Mouse (Mus musculus) forebrain, embryonic 10.5 days (tissue): Measurements from ENCODE around the gene Nfasc. TPM values are rescaled to one million over a fixed set of nuclear protein-coding genes. Genes with fewer than 3 reads are reported as not detected.

Source experiments
- DNase-seq: peaks from one replicate; pipeline ENCODE4 v3.0.0-alpha.2; 2017; ENCODE audit warnings: low spot score; ENCODE audit errors: extremely low spot score
- H3K27ac ChIP-seq: fragments of 300-500 bp; sonication (generic); 2 replicates; pipeline ENCODE4 v1.5.1; 2016; ENCODE audit warnings: mild to moderate bottlenecking
- H3K27me3 ChIP-seq: fragments of 300-500 bp; sonication (generic); 2 replicates; pipeline ENCODE4 v1.6.1; 2016; ENCODE audit warnings: mild to moderate bottlenecking; ENCODE audit not compliant: poor library complexity, severe bottlenecking
- H3K36me3 ChIP-seq: fragments of 300-500 bp; sonication (generic); replicated peaks from 2 replicates; pipeline ENCODE4 v1.6.1; 2016; ENCODE audit warnings: mild to moderate bottlenecking, moderate library complexity
- H3K4me1 ChIP-seq: fragments of 300-500 bp; sonication (generic); 2 replicates; pipeline ENCODE4 v1.6.1; 2016
- H3K4me3 ChIP-seq: fragments of 300-500 bp; sonication (generic); 2 replicates; pipeline ENCODE4 v1.5.1; 2016; ENCODE audit warnings: mild to moderate bottlenecking, moderate library complexity
- H3K9me3 ChIP-seq: fragments of 300-500 bp; sonication (generic); 2 replicates; pipeline ENCODE4 v1.6.1; 2016; ENCODE audit warnings: mild to moderate bottlenecking, moderate library complexity
- WGBS: fragments of 180-500 bp; shearing (Covaris S2); methylation state at CpG from one replicate; pipeline ENCODE4 v1.1.7; 2016; 5-methylcytosine and 5-hydroxymethylcytosine counted together
- polyA plus RNA-seq: library from polyadenylated mRNA; unstranded; fragments of >200 nt; fragmentation: Nextera tagmentation; extraction: Ambion mirVana; gene quantifications from 2 replicates; pipeline ENCODE4 v1.2.1, GENCODE M21; 2016

The Nfasc gene
- polyA plus RNA-seq = 7.0 and 9.6 TPM in 2 replicates

- peaks cover 47% of the 10 kb centered on the region for H3K4me1 ChIP-seq
- H3K27ac ChIP-seq = peak within 1 kb of the TSS; percentile 84
- peaks cover 78% of the 10 kb centered on the region for H3K27me3 ChIP-seq
- no peaks in the 10 kb centered on the region for H3K36me3 ChIP-seq
- WGBS = 2% methylated on average over 50 of the region's 51 CpGs
- H3K4me3 ChIP-seq = peak within 1 kb of the TSS; percentile 65
- H3K9me3 ChIP-seq = no peaks in the 10 kb centered on the region
- DNase-seq = peak; percentile 85
Measured at GRCm38 (mm10) chr1:132741175-132741997, at the start of gene Nfasc. Nfasc (minus strand) TSS chr1:132741797.

GRCm38 (mm10) chr1:132791049-132791448 is 49.5 kb upstream of the Nfasc start:
- Histone ChIP-seq H3K36me3 (no peaks in the 10 kb centered on the region), H3K9me3 (no peaks in the 10 kb centered on the region), H3K27me3 (no peaks in the 10 kb centered on the region), H3K4me3 (no peak overlapping the region), H3K27ac (no peak overlapping the region), H3K4me1 (peaks cover 6% of the 10 kb centered on the region; the same call in 1 of the 2 replicates)
- DNase-seq = no peak
- WGBS = 91% methylated on average over 6 of the region's 6 CpGs

- WGBS = 86% methylated on average over 5 of the region's 5 CpGs
- peak; percentile 9 for DNase-seq
Measured at GRCm38 (mm10) chr1:132786866-132787265, 45.3 kb upstream of the Nfasc start.

GRCm38 (mm10) chr1:132781607-132782445 is 40.2 kb upstream of the Nfasc start:
- H3K4me3 ChIP-seq = no peak overlapping the region
- no peaks in the 10 kb centered on the region for H3K9me3 ChIP-seq
- no peaks in the 10 kb centered on the region for H3K27me3 ChIP-seq
- no peak for DNase-seq
- H3K27ac ChIP-seq = no peak overlapping the region
- 75% methylated on average over 13 of the region's 13 CpGs for WGBS
- peaks cover 2% of the 10 kb centered on the region; the same call in 1 of the 2 replicates for H3K4me1 ChIP-seq
- H3K36me3 ChIP-seq = no peaks in the 10 kb centered on the region

More at GRCm38 (mm10) chr1:132786866-132787265, 45.3 kb upstream of the Nfasc start:
- no peak overlapping the region for H3K4me3 ChIP-seq
- H3K36me3 ChIP-seq = no peaks in the 10 kb centered on the region
- H3K27ac ChIP-seq = no peak overlapping the region
- H3K9me3 ChIP-seq = no peaks in the 10 kb centered on the region
- H3K27me3 ChIP-seq = no peaks in the 10 kb centered on the region
- H3K4me1 ChIP-seq = peaks cover 6% of the 10 kb centered on the region; the same call in 1 of the 2 replicates

DNA sequence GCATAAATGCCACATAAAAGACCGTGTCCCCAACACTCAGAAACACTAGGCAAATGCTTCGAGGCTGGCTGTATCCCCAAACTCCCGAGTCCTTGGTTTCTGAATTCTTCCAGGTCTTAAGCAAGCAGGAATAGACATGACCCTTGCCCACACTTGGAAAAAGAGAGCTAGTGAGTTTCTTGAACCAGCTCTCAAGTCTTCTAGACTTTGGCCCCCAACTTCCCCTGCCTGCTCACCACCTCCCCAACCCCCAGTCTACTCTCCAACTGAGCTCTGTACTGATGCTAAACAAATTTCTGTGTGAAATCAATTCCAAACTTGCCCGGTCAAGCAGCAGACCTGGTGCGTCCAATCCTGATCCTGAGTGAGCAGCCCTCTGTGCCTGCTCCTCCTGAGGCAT is 39.4 kb upstream of the Nfasc start:
- no peaks in the 10 kb centered on the region for H3K27me3 ChIP-seq
- H3K9me3 ChIP-seq = no peaks in the 10 kb centered on the region
- no peak for DNase-seq
- no peak overlapping the region for H3K27ac ChIP-seq
- no peaks in the 10 kb centered on the region for H3K4me1 ChIP-seq
- no peak overlapping the region for H3K4me3 ChIP-seq
- H3K36me3 ChIP-seq = no peaks in the 10 kb centered on the region
- WGBS = 84% methylated on average over 5 of the region's 5 CpGs

GRCm38 (mm10) chr1:132780254-132780653 is 38.7 kb upstream of the Nfasc start:
- no peak overlapping the region for H3K27ac ChIP-seq
- H3K9me3 ChIP-seq = no peaks in the 10 kb centered on the region
- H3K36me3 ChIP-seq = no peaks in the 10 kb centered on the region
- DNase-seq = no peak
- H3K27me3 ChIP-seq = no peaks in the 10 kb centered on the region
- no peaks in the 10 kb centered on the region for H3K4me1 ChIP-seq
- 97% methylated on average over 1 of the region's 1 CpGs for WGBS
- no peak overlapping the region for H3K4me3 ChIP-seq

- no peak for DNase-seq
- Histone ChIP-seq H3K9me3 (no peaks in the 10 kb centered on the region), H3K36me3 (no peaks in the 10 kb centered on the region), H3K4me3 (no peak overlapping the region), H3K27me3 (no peaks in the 10 kb centered on the region; the same call in 1 of the 2 replicates), H3K27ac (no peak overlapping the region), H3K4me1 (no peaks in the 10 kb centered on the region)
- 82% methylated on average over 6 of the region's 6 CpGs for WGBS
Measured at GRCm38 (mm10) chr1:132774959-132775358, 33.4 kb upstream of the Nfasc start.

- H3K27ac ChIP-seq = no peak overlapping the region
- H3K4me3 ChIP-seq = no peak overlapping the region
- DNase-seq = no peak
- H3K4me1 ChIP-seq = peaks cover under 1% of the 10 kb centered on the region; the same call in 1 of the 2 replicates
- WGBS = 37% methylated on average over 5 of the region's 5 CpGs
- no peaks in the 10 kb centered on the region for H3K9me3 ChIP-seq
- H3K27me3 ChIP-seq = peaks cover 7% of the 10 kb centered on the region; the same call in 1 of the 2 replicates
- no peaks in the 10 kb centered on the region for H3K36me3 ChIP-seq
Measured at GRCm38 (mm10) chr1:132771377-132771776, 29.8 kb upstream of the Nfasc start.

GRCm38 (mm10) chr1:132769559-132769958 is 28.0 kb upstream of the Nfasc start:
- H3K4me1 ChIP-seq = peaks cover 18% of the 10 kb centered on the region
- 83% methylated on average over 3 of the region's 3 CpGs for WGBS
- no peak for DNase-seq
- H3K27me3 ChIP-seq = peaks cover 7% of the 10 kb centered on the region; the same call in 1 of the 2 replicates
- H3K27ac ChIP-seq = no peak overlapping the region
- H3K36me3 ChIP-seq = no peaks in the 10 kb centered on the region
- H3K4me3 ChIP-seq = no peak overlapping the region
- no peaks in the 10 kb centered on the region for H3K9me3 ChIP-seq

DNA sequence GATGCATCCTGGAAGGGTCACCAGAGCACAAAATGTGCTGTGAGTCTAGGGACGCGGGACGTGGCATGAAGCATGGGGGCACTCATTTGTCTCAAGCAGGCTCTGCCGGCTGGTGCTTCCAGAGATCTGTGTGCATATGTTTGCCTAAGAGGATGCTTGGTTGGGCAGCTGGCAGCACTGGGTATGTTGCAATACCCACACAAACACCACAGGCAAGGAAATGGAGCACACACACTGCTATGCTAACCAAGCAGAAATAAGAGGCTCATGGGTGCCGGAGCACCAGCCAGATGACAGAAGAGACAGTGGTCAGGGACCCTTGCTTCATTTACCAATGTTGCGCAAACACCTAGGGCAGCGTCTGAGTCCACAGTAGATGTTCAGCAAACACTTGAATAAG is 25.8 kb upstream of the Nfasc start:
- H3K9me3 ChIP-seq = no peaks in the 10 kb centered on the region
- WGBS = 92% methylated on average over 7 of the region's 7 CpGs
- H3K4me1 ChIP-seq = peaks cover 18% of the 10 kb centered on the region
- no peak overlapping the region for H3K27ac ChIP-seq
- peaks cover 7% of the 10 kb centered on the region; the same call in 1 of the 2 replicates for H3K27me3 ChIP-seq
- H3K36me3 ChIP-seq = no peaks in the 10 kb centered on the region
- DNase-seq = no peak
- no peak overlapping the region for H3K4me3 ChIP-seq

- 60% methylated on average over 16 of the region's 16 CpGs for WGBS
- H3K9me3 ChIP-seq = no peaks in the 10 kb centered on the region
- peaks cover 7% of the 10 kb centered on the region; the same call in 1 of the 2 replicates for H3K27me3 ChIP-seq
- H3K36me3 ChIP-seq = no peaks in the 10 kb centered on the region
- DNase-seq = no peak
- peak overlapping the region; percentile 68; the same call in 1 of the 2 replicates for H3K27ac ChIP-seq
- H3K4me1 ChIP-seq = peaks cover 18% of the 10 kb centered on the region
- H3K4me3 ChIP-seq = peak overlapping the region; percentile 29; the same call in 1 of the 2 replicates
Measured at GRCm38 (mm10) chr1:132765887-132766651, 24.5 kb upstream of the Nfasc start.

GRCm38 (mm10) chr1:132765222-132765621 is 23.6 kb upstream of the Nfasc start:
- WGBS = 84% methylated on average over 10 of the region's 10 CpGs
- H3K27me3 ChIP-seq = peaks cover 7% of the 10 kb centered on the region; the same call in 1 of the 2 replicates
- H3K27ac ChIP-seq = no peak overlapping the region
- H3K4me1 ChIP-seq = peaks cover 18% of the 10 kb centered on the region
- H3K9me3 ChIP-seq = no peaks in the 10 kb centered on the region
- DNase-seq = no peak
- H3K4me3 ChIP-seq = no peak overlapping the region
- no peaks in the 10 kb centered on the region for H3K36me3 ChIP-seq
